Mouse (Mus musculus) T-helper 1 cell (primary cell): ENCODE measurements around the gene Ambra1.

Source experiments
- in situ Hi-C: fragments of 300-600 bp; cut with MboI, MseI; formaldehyde crosslinking; loops from one replicate; pipeline ENCODE4 v1.15.1; 2025; ENCODE audit warnings: high pct_unique_total_duplicates

The Ambra1 gene

DNA sequence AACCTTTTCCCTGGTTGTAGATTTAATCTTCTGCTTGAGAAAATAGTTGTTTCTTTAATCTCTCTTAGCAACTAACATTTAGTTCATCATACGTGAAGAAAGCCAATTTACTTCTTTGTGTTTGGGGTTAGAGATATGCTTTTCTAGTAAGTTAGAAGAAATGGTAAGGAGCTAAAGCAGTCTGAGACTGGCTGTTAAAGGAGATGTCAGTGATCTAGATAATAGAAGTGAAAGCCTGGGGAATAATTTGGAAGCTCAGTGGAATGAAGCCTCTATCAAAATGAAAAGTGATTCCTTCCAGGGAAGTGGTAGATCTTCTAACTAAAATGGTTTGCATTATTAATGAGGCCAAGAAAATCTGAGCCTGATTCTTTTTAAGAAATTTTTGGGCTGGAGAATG, 141.3 kb downstream of the Ambra1 start:
- in situ Hi-C loops: no loop called here

GRCm38 (mm10) chr2:91872658-91873057, 142.7 kb downstream of the Ambra1 start:
- in situ Hi-C loops: no loop called here

DNA sequence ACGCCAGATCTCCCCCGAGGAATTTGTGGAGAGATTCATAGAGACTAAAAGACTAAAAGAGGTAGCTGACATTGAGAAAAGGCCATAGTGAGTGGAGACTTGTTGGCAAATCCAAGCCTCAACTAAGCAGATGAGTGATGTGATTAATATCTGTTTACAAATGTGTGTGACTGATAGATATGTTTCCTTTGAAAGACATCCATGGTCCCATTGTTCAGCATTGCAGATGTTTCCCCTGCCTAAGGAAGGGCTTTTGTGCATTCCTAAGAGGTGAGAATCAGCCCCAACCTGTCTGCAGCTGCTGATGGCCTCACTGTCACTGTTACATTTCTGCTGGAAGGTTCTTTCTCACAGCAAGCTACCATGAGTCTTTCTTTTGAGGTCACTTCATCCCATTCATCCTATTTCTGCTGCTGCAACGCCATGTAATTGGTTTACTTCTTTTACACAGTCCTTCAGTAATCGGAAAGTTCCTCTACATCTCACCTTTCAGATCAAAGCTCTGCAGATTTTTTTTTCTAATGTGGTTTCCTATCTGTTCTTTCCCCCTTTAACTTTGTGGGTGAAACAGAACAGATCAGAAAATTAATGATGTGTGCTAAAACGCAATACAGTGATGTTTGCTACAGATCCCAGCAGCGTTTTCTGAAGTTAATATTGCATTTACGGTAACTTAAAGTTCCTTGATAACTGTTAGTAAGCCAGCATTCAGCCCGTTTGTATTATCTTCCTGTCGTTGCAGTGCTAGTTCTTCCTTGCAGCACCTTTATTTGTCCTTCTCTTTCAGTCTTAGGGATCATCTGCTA, 146.3 kb downstream of the Ambra1 start:
- in situ Hi-C loops: no loop called here

- in situ Hi-C loops: no loop called here
Measured at GRCm38 (mm10) chr2:91876806-91877140, 146.8 kb downstream of the Ambra1 start.

- in situ Hi-C loops: no loop called here
Measured at GRCm38 (mm10) chr2:91878387-91879180, 148.7 kb downstream of the Ambra1 start.

DNA sequence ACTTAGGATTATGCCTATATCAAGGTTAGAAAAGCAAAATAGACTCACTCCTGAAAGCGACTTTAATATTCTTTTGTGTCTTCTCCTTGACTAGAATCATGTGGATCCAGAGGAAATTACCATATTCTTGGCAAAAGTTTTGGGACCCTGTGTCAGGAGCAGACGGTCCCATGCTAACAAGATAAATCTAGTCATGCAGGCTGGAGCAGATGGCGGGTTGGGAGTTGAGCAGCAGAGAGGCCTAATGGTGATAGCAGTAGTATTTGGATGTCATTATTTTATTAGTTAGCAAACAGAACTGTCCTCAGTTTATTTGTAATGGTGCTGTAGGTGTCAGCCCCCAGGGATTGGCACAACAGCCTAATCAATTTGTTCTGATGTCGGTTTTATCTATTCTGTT, 154.0 kb downstream of the Ambra1 start:
- in situ Hi-C loops: no loop called here

GRCm38 (mm10) chr2:91884616-91885015, 154.7 kb downstream of the Ambra1 start:
- in situ Hi-C loops: no loop called here

- in situ Hi-C loops: no loop called here
Measured at GRCm38 (mm10) chr2:91894716-91895115, 164.8 kb downstream of the Ambra1 start.

DNA sequence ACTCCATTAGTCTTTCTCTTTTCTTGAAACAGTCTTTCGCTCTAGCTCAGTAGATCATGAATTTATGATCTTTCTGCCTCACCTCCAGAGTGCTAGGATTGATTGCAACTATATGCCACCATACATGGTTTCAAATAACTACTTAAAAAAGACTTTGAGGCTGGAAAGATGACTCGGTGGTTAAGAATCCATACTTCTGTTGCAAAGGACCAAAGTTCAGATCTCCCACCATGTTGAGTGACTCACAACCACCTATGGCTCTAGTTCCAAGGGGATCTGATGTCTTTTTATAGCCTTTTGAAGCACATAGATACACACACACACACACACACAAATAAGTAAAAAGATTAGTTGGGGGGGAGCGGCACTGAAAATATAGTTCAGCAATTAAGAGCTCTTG, 165.5 kb downstream of the Ambra1 start:
- in situ Hi-C loops: no loop called here

GRCm38 (mm10) chr2:91897968-91898367, 168.0 kb downstream of the Ambra1 start:
- in situ Hi-C loops: no loop called here

GRCm38 (mm10) chr2:91899141-91899540, 169.2 kb downstream of the Ambra1 start:
- in situ Hi-C loops: no loop called here

GRCm38 (mm10) chr2:91900431-91900830, 170.5 kb downstream of the Ambra1 start:
- in situ Hi-C loops: no loop called here

DNA sequence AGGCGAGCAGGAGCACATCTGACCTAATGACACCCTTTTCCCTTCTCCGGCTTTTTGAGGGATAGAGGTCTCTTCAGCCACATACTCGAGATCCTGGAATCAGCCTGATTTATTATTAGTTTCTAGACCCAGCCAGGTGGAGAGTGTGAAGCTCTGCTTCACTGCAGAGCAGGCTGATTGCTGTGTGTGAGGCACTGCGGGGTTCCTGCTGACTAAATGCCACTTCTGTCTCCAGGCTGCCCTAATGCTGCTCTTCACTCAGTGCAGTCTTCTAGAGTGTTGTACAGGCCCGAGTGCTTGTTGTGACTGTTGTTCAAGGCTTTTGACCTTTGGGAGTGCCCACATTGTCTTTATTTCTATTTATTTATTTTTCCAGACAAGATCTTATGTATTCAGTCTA, 172.4 kb downstream of the Ambra1 start:
- in situ Hi-C loops: no loop called here

GRCm38 (mm10) chr2:91903171-91903925, 173.4 kb downstream of the Ambra1 start:
- in situ Hi-C loops: no loop called here

DNA sequence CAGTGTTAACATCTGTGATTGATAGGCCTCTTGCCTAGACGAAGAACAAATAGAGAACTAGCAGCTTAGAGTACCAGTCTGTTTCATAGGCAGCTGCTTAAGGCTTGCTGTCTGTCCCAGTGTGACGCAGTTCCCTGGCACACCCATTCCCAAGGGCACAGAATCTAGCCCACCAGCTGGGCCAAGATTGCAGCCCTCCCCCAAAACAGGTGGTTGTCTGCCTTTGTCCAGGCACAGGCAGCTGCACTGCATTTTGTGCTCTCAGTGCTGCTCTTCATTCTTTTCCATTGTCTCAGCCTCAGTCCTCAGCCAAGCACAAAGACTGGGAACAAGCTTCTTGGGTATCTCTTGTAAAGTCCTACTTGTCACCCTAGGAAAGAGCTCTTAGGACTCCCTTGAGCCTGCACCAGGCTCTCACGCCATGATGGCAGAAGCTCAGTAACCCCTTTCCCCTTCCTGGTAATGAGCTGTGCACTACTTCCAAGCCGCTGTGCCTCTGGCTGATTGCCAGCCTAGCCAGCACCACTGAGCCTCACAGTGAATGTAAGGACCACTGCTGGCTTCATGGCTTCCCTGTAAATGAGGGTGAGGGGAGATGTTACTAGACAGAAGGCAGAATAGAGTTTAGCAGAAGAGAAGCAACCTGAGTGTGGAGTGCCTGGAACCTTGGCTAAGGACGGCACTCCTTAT, 174.8 kb downstream of the Ambra1 start:
- in situ Hi-C loops: no loop called here

DNA sequence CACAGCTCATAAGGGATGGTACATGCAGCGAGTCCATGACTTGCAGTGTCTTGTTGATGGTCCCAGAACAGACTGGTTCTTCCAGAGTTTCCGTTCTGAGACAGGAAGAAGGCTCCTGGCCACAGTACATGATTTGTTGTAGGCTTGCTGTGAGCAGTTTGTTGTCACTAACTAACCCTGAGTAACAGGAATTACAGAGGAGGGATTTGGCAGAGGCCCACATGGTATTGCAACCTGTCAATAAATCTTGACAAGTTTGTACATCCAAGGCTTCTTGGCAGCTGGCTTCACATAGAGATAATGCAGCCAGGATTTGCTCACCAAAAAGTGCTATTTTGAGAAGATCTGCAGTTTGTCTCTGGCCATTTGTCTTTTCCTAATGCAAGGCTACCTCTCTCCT, 176.2 kb downstream of the Ambra1 start:
- in situ Hi-C loops: no loop called here

DNA sequence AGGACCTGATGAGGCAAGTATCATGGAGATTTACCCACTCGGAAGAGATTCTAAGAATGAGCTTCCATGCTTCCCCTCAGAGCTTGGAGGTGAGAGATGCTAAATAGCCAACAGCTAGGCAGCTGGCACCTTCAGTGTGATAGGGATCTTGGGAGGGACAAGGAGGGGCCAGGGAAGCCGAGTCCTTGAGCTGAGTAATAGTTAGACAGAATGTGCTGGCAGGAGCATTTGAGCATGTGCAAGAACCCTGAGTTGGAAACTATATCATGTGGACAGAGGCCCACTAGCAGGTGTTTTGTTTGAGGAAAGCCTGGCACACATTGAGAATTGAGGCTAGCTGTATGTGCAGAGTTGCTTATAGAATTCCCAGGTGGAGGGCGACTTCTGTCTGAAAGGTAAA, 182.7 kb downstream of the Ambra1 start:
- in situ Hi-C loops: no loop called here

- in situ Hi-C loops: no loop called here
Measured at GRCm38 (mm10) chr2:91913328-91914110, 183.6 kb downstream of the Ambra1 start.

DNA sequence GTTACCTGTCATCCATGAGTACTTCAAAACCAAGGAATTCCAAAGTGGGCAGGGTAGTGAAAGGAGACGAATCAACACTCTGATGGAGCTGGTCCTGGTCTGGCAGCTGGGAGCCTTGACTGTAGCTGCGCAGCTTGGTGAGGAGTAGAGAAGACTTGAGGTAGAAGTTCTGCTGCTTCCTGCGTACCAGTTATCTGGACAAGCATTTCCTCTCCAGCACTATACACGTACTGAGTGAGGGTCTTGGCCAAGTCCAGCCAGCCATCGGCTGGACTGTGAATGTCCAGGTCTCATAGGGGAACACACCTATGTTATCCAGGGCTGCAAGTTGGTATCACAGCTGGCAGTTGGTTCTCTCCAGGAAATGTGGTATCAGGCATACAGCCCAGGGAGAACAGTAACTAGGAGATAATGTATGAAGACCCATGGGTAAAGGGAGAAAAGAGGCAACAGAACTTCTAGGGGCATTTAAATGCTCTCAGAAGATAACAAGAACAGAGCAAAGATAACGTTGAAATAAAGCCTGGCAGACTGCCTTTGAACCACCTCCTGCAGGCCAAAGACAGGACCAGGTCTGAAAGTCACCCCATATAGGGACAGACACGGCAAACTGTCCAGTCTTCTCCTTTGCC, 186.5 kb downstream of the Ambra1 start:
- in situ Hi-C loops: no loop called here

DNA sequence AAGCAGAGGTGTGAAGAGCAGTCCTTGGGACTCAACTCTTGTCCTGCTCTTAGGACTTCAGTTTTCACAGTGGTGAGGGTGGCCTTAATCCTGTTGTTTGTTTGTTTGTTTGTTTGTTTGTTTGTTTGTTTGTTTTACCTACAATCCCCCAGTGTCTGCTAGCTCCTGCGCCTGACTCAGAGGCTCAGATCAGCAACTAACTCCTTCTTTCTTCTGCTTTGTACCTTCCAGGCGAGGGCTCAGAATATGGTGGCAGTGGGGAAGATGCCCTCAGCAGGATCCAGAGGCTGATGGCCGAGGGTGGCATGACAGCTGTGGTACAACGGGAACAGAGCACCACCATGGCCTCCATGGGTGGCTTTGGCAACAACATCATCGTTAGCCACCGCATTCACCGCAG, 187.2 kb downstream of the Ambra1 start:
- in situ Hi-C loops: no loop called here

DNA sequence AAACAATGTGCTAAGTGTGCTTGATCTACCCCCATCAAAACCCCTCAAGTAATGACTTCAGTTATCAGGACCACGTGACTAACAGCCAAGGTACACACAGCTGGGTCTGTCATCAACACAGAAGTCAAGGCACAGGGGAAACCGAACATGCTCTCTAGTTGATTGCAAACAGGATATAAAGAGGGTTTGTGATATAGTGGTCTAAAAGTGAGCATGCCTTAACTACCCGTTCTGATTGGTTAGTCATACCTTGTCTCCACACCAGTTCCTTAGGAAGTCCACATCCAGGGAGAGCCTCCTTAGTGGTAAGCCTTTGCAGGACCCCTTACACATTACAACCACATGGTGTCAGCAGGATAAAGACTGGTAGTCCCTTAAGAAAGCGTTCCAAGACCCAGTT, 190.2 kb downstream of the Ambra1 start:
- in situ Hi-C loops: no loop called here
